Mouse (Mus musculus) midbrain, embryonic 16.5 days (tissue): ENCODE data around the gene Slc51b. TPM values are rescaled to one million over a fixed set of nuclear protein-coding genes. Genes with fewer than 3 reads are reported as not detected.

Experiments
- ATAC-seq: fragments of 200-750 bp; cut with Nextera tagmentation; 2 replicates; pipeline ENCODE4 v1.8.0; 2017; ENCODE audit warnings: moderate TSS enrichment
- H3K27ac ChIP-seq: fragments of 300-500 bp; sonication (generic); 2 replicates; pipeline ENCODE4 v1.5.1; 2014; ENCODE audit warnings: mild to moderate bottlenecking, low read length, mixed read lengths
- H3K27me3 ChIP-seq: fragments of 300-500 bp; sonication (generic); 2 replicates; pipeline ENCODE4 v1.6.1; 2014; ENCODE audit warnings: low read depth, low read length, mixed read lengths; ENCODE audit not compliant: control insufficient read depth, insufficient read depth
- H3K36me3 ChIP-seq: fragments of 300-500 bp; sonication (generic); 2 replicates; pipeline ENCODE4 v1.6.1; 2014; ENCODE audit warnings: mild to moderate bottlenecking, low read length, moderate library complexity, mixed read lengths; ENCODE audit not compliant: control insufficient read depth, insufficient read depth
- H3K4me1 ChIP-seq: fragments of 300-500 bp; sonication (generic); 2 replicates; pipeline ENCODE4 v1.6.1; 2014; ENCODE audit warnings: mild to moderate bottlenecking, low read length, mixed read lengths; ENCODE audit not compliant: control insufficient read depth, insufficient read depth
- H3K4me2 ChIP-seq: fragments of 300-500 bp; sonication (generic); 2 replicates; pipeline ENCODE4 v1.6.1; 2014; ENCODE audit warnings: mild to moderate bottlenecking, low read length, mixed read lengths
- H3K4me3 ChIP-seq: fragments of 300-500 bp; sonication (generic); 2 replicates; pipeline ENCODE4 v1.5.1; 2014; ENCODE audit warnings: low read depth, mild to moderate bottlenecking, low read length, moderate library complexity, mixed read lengths
- H3K9ac ChIP-seq: fragments of 300-500 bp; sonication (generic); 2 replicates; pipeline ENCODE4 v1.6.1; 2014; ENCODE audit warnings: low read depth, low read length, mixed read lengths
- H3K9me3 ChIP-seq: fragments of 300-500 bp; sonication (generic); replicated peaks from 2 replicates; pipeline ENCODE4 v1.6.1; 2014; ENCODE audit warnings: mild to moderate bottlenecking, low read length, mixed read lengths; ENCODE audit not compliant: control insufficient read depth, poor library complexity, severe bottlenecking
- WGBS: fragments of 180-500 bp; shearing (Covaris S2); extraction: QIAGEN DNeasy Blood & Tissue Kit; methylation state at CpG from one replicate; pipeline ENCODE4 v1.1.7; 2014; 5-methylcytosine and 5-hydroxymethylcytosine counted together
- polyA plus RNA-seq: library from polyadenylated mRNA; unstranded; fragments of >200 nt; fragmentation: Nextera tagmentation; extraction: Ambion mirVana; gene quantifications from 2 replicates; pipeline ENCODE4 v1.2.1, GENCODE M21; 2015

Gene Slc51b
- polyA plus RNA-seq, 1 experiment from 2014 or later, result not detected

DNA sequence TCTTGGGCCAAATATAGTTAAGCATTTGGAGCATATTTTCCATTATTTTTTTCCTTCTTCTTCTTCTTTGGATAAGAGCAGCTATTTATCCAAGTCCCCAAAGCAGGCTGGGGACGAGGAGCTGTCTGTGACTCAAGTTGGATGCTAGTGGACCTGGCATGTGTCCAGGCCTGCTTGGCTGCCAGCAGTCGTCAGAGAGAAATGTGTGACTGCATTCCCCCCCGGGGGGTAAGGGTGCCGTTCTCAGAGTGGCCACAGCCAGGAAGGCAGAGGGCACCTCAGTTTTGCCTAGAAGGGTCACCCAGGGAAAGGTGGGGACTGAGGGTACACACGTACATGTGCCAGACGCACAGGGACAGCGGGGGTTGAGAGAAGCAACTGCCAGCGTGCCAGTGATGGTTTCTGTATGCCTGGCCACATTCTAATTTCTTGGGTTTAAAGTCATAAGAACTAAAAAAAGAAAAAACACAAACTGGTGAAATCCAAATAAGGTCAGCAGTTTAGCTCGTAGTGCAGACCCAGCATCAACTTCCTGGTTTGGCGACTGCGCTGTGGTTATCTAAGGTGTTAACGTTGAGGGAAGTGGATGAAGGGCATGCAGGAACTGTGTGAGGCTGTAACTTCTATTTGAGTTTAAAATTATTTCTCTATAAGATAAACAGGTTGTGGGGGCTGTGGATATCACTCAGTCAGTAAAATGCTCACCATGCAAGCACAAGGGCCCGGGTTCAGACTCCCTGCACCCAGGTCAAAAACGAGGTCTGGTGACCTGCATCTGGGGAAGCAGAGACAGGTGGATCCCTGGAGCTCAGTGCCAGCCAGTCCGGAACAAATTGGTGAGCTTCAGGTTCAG, 18.2 kb downstream of the Slc51b start:
- Histone ChIP-seq H3K9me3 (no peaks in the 10 kb centered on the region), H3K4me1 (no peaks in the 10 kb centered on the region), H3K27ac (no peak overlapping the region), H3K27me3 (no peaks in the 10 kb centered on the region), H3K4me2 (no peak overlapping the region), H3K9ac (no peak overlapping the region), H3K36me3 (no peaks in the 10 kb centered on the region), H3K4me3 (no peak overlapping the region)
- no peak for ATAC-seq
- 76% methylated on average over 15 of the region's 15 CpGs for WGBS

DNA sequence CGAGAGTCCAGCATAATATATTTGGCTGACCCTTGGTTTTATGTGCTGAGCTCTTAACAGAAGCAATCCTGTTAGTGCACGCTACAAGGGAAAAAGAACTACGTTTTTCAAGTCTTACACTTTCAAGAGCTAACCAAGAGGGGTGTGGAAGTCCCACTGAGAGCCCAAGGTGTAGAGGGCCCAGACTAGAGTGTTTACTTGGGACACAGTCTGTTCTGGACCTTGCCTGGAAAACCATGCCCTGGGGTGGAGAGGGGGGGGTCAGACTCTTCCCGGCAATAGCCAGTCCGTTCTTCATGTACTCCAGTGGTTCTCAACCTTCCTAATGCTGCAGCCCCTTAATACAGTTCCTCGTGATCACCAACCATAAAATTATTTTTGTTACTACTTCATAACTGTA, 22.8 kb downstream of the Slc51b start:
- no peak overlapping the region for H3K4me2 ChIP-seq
- no peaks in the 10 kb centered on the region for H3K27me3 ChIP-seq
- H3K9me3 ChIP-seq, result no peaks in the 10 kb centered on the region
- H3K4me3 ChIP-seq, result no peak overlapping the region
- no peak for ATAC-seq
- no peak overlapping the region for H3K27ac ChIP-seq
- 89% methylated on average over 6 of the region's 6 CpGs for WGBS
- H3K9ac ChIP-seq, result no peak overlapping the region
- H3K36me3 ChIP-seq, result no peaks in the 10 kb centered on the region
- no peaks in the 10 kb centered on the region for H3K4me1 ChIP-seq

- Histone ChIP-seq H3K9me3 (no peaks in the 10 kb centered on the region), H3K4me3 (peak within 1 kb of the TSS; percentile 43), H3K9ac (peak within 1 kb of the TSS; percentile 62), H3K4me2 (peak within 1 kb of the TSS; percentile 76), H3K36me3 (no peaks in the 10 kb centered on the region), H3K27ac (no peak within 1 kb of the TSS), H3K27me3 (no peaks in the 10 kb centered on the region), H3K4me1 (no peaks in the 10 kb centered on the region)
- ATAC-seq, result peak; percentile 70; the same call in 1 of the 2 replicates
- WGBS, result under 1% methylated on average over 24 of the region's 24 CpGs
These were observed 24.5 kb downstream of the Slc51b start, which contains the start of gene Rasl12 for GRCm38 (mm10) chr9:65398279-65398678. Gene Rasl12, plus strand, starts transcription at chr9:65398506.

- Histone ChIP-seq H3K27me3 (peaks cover 32% of the 10 kb centered on the region), H3K36me3 (no peaks in the 10 kb centered on the region), H3K4me1 (no peaks in the 10 kb centered on the region), H3K4me2 (no peak overlapping the region), H3K9ac (no peak overlapping the region), H3K9me3 (no peaks in the 10 kb centered on the region), H3K4me3 (no peak overlapping the region), H3K27ac (no peak overlapping the region)
- no peak for ATAC-seq
- 67% methylated on average over 2 of the region's 2 CpGs for WGBS
These were observed 28.4 kb downstream of the Slc51b start for GRCm38 (mm10) chr9:65394360-65394759.

- Histone ChIP-seq H3K27me3 (peaks cover 32% of the 10 kb centered on the region), H3K4me1 (no peaks in the 10 kb centered on the region), H3K27ac (no peak overlapping the region), H3K4me2 (no peak overlapping the region), H3K4me3 (no peak overlapping the region), H3K36me3 (no peaks in the 10 kb centered on the region), H3K9me3 (no peaks in the 10 kb centered on the region), H3K9ac (no peak overlapping the region)
- no peak for ATAC-seq
- WGBS, result 58% methylated on average over 2 of the region's 2 CpGs
These were observed 29.1 kb downstream of the Slc51b start for GRCm38 (mm10) chr9:65393606-65394005.

- ATAC-seq, result no peak
- Histone ChIP-seq H3K36me3 (no peaks in the 10 kb centered on the region), H3K4me1 (no peaks in the 10 kb centered on the region), H3K4me3 (no peak overlapping the region), H3K27me3 (peaks cover 32% of the 10 kb centered on the region), H3K27ac (no peak overlapping the region), H3K9me3 (no peaks in the 10 kb centered on the region), H3K9ac (no peak overlapping the region), H3K4me2 (no peak overlapping the region)
- 26% methylated on average over 6 of the region's 6 CpGs for WGBS
These were observed 30.0 kb downstream of the Slc51b start for GRCm38 (mm10) chr9:65392638-65393364.

GRCm38 (mm10) chr9:65391613-65391964, 31.2 kb downstream of the Slc51b start, which contains the start of gene Kbtbd13:
Gene Kbtbd13, minus strand, starts transcription at chr9:65391652.
- Histone ChIP-seq H3K27ac (no peak within 1 kb of the TSS), H3K4me2 (peak within 1 kb of the TSS; percentile 54), H3K4me3 (peak within 1 kb of the TSS; percentile 43), H3K4me1 (no peaks in the 10 kb centered on the region), H3K36me3 (no peaks in the 10 kb centered on the region), H3K27me3 (peaks cover 32% of the 10 kb centered on the region), H3K9me3 (no peaks in the 10 kb centered on the region), H3K9ac (peak within 1 kb of the TSS; percentile 46)
- WGBS, result 43% methylated on average over 8 of the region's 8 CpGs
- no peak for ATAC-seq

- no peak overlapping the region for H3K27ac ChIP-seq
- WGBS, result 17% methylated on average over 96 of the region's 96 CpGs
- H3K4me1 ChIP-seq, result no peaks in the 10 kb centered on the region
- H3K9me3 ChIP-seq, result no peaks in the 10 kb centered on the region
- peak overlapping the region; percentile 46 for H3K9ac ChIP-seq
- no peaks in the 10 kb centered on the region for H3K36me3 ChIP-seq
- peaks cover 32% of the 10 kb centered on the region for H3K27me3 ChIP-seq
- H3K4me3 ChIP-seq, result peak overlapping the region; percentile 43
- ATAC-seq, result peak; percentile 67
- H3K4me2 ChIP-seq, result peak overlapping the region; percentile 54
These were observed 31.8 kb downstream of the Slc51b start for GRCm38 (mm10) chr9:65390752-65391612.
